Mouse (Mus musculus): ENCODE data around the gene Notch3. TPM values are rescaled to one million over a fixed set of nuclear protein-coding genes. Genes with fewer than 3 reads are reported as not detected.
"Not testable (repeated sequence)": the region's sequence is repeated elsewhere in the genome, so short reads cannot be mapped to it uniquely, and the experiment has no call there.

Gene Notch3
- total RNA-seq (2021): 10 to 100 TPM; 10.7 to 14.8 TPM
- long read RNA-seq, experiment 1, full-length matches to known transcripts: 1 of 9 reads
- long read RNA-seq, experiment 1, partial matches to known transcripts: 7 of 9 reads
- long read RNA-seq, experiment 1, other reads (novel, unspliced or antisense): 1 of 9 reads
- long read RNA-seq, experiment 2, full-length matches to known transcripts: 4 of 9 reads
- long read RNA-seq, experiment 2, partial matches to known transcripts: 2 of 9 reads
- long read RNA-seq, experiment 2, other reads (novel, unspliced or antisense): 3 of 9 reads

- intact Hi-C loops (cut with DNase I): no loop called here
- no peak for TF ChIP-seq CTCF (IDR thresholded peaks at IDR 0.05)
Measured at GRCm38 (mm10) chr17:32166687-32167086, at the start of gene Notch3. Gene Notch3 (minus strand): TSS chr17:32166852.

DNA sequence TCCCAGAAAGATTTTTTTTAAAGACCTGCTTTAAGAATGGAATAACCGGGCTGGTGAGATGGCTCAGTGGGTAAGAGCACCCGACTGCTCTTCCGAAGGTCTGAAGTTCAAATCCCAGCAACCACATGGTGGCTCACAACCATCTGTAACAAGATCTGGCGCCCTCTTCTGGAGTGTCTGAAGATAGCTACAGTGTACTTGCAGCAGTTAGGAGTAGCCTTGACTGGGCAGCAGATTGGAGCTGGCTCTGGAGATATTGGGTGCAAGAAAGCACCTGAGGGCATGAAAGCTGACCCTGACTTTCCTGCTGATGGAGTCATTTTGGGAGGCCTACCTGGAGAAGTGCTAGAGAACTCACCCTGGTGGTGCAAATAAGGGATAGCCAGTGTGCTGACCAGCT lies 48.9 kb upstream of the Notch3 start:
- peak; percentile 56 for TF ChIP-seq CTCF (IDR thresholded peaks at IDR 0.05)
- DNase-seq, H3K27ac ChIP-seq, H3K4me3 ChIP-seq: not testable (repeated sequence)
- intact Hi-C loops (cut with DNase I): loop anchor here (10.0 kb wide), 1 partner anchor 531 kb away; no protein-coding TSS in a partner anchor

More at GRCm38 (mm10) chr17:32166687-32167086, at the start of gene Notch3:
- peak within 1 kb of the TSS; percentile 76 for H3K4me3 ChIP-seq
- peak within 1 kb of the TSS; percentile 78 for H3K27ac ChIP-seq
- DNase-seq: peak; percentile 76

DNA sequence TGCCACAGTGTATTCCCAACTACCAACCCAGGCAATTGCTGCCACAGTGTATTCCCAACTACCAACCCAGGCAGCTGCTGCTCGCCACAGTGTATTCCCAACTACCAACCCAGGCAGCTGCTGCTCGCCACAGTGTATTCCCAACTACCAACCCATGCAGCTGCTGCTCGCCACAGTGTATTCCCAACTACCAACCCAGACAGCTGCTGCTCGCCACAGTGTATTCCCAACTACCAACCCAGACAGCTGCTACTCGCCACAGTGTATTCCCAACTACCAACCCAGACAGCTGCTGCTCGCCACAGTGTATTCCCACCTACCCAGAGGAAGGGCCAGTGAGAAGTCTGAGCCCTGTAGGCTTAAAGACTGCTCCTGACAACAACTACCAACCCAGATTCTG lies 44.9 kb upstream of the Notch3 start:
- not testable (repeated sequence) for DNase-seq, H3K27ac ChIP-seq, H3K4me3 ChIP-seq
- intact Hi-C loops (cut with DNase I): loop anchor here (2.0 to 10.0 kb wide), 2 partner anchors 137 to 527 kb away; no protein-coding TSS in a partner anchor

DNA sequence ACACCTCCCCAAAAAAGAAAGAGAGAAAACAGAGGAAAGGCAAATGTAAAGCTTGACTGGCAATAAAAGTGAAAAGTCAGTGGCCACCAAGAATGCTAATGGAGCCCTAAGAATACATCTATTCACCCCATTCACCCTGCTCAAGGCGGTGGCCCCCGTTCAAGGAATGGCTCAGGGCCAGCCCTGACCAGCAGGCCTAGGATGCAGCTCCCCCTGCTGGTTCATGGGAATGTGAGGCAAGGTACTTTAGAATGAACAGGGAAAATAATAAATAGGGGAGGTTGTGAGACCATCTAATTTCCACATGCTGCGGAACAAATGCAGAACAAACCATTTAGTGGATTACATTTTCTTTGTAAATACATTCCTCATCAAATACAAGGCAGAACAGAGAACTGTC lies 43.1 kb upstream of the Notch3 start:
- intact Hi-C loops (cut with DNase I): loop anchor here (1.0 to 10.0 kb wide), 5 partner anchors 47 to 525 kb away; partner anchors contain the start of genes Hsf2bp and Rrp1b
- peak; percentile 94 for TF ChIP-seq CTCF (IDR thresholded peaks at IDR 0.05)
- Histone ChIP-seq H3K4me3 (no peak overlapping the region), H3K27ac (peak overlapping the region; percentile 78)
- DNase-seq: peak; percentile 84

DNA sequence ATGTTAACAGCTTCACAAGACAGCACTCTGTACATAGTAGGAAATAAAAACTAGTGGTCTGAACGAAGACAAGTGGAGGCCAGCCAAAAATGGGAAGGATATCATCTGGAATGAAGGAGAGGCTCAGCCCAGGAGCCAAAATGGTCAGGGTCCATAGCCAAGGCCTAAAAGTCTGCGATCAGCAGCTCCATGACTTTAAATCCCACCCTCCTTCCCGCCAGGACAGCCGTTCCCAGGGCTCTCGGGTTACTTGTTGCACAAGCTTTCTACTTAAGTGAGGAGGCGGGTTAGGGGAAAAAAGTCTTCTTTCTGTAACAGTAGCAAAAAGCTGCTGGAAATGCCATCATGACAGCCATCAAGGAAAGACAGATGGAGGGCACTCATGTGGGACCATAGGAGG lies 42.5 kb upstream of the Notch3 start:
- DNase-seq: peak; percentile 76
- TF ChIP-seq CTCF (IDR thresholded peaks at IDR 0.05): no peak
- intact Hi-C loops (cut with DNase I): loop anchor here (1.0 to 5.0 kb wide), 3 partner anchors 47 to 172 kb away; partner anchors contain the start of genes Hsf2bp and Rrp1b
- Histone ChIP-seq H3K4me3 (peak overlapping the region; percentile 21; the same call in 1 of the 2 replicates), H3K27ac (peak overlapping the region; percentile 78)

GRCm38 (mm10) chr17:32207586-32208245 lies 41.1 kb upstream of the Notch3 start:
- no peak overlapping the region for H3K4me3 ChIP-seq
- no peak for TF ChIP-seq CTCF (IDR thresholded peaks at IDR 0.05)
- intact Hi-C loops (cut with DNase I): loop anchor here (5.0 kb wide), 2 partner anchors 45 to 170 kb away; partner anchors contain the start of genes Hsf2bp and Rrp1b
- DNase-seq: peak; percentile 72
- H3K27ac ChIP-seq: peak overlapping the region; percentile 78

DNA sequence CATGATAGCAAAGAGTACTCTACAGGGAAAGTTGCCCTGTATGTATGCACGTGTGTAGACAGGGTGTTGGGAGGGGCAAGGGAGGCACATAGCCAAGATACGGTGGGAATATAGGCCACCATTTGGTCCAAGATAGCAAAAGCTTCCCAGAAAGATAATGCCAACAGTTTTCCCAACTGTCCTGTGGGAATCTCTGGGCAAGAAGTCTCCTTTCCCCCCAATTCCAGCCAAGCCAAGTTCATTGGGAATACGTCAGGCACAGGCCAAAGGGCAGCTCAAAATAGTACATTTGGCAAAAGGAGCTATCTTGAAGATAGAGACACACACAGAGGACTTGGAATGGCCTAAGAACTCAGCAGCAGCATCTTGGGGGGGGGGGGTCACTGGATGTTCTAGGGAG lies 38.7 kb upstream of the Notch3 start:
- no peak for TF ChIP-seq CTCF (IDR thresholded peaks at IDR 0.05)
- Histone ChIP-seq H3K27ac (peak overlapping the region; percentile 78), H3K4me3 (no peak overlapping the region)
- no peak for DNase-seq
- intact Hi-C loops (cut with DNase I): loop anchor here (5.0 kb wide), 2 partner anchors 43 to 168 kb away; partner anchors contain the start of genes Hsf2bp and Rrp1b

GRCm38 (mm10) chr17:32202972-32203371 lies 36.3 kb upstream of the Notch3 start:
- TF ChIP-seq CTCF (IDR thresholded peaks at IDR 0.05): no peak
- intact Hi-C loops (cut with DNase I): no loop called here
- no peak for DNase-seq
- Histone ChIP-seq H3K4me3 (no peak overlapping the region), H3K27ac (no peak overlapping the region)

DNA sequence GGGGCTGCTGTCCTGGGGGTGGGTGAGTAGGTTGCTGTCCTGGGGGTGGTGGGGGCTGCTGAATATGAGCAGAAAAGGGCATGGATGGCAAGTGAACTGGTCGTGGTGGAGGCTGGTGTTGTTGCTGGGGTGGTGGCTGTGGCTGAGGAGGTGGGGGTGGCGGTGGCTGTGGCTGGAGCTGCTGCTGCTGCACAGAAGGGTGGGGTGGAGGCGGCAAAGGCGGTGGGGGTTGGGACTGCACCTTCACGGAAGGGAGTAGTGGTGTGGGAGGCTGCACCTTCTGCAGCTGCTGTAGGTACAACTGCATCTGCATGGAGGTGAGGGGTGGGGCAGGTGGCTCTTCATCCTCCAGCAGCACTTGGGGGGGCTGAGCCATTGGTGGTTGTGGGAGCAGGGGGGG lies 34.4 kb upstream of the Notch3 start:
- DNase-seq: no peak
- Histone ChIP-seq H3K27ac (no peak overlapping the region), H3K4me3 (no peak overlapping the region)
- no peak for TF ChIP-seq CTCF (IDR thresholded peaks at IDR 0.05)
- intact Hi-C loops (cut with DNase I): no loop called here

GRCm38 (mm10) chr17:32199796-32200195 lies 33.1 kb upstream of the Notch3 start:
- Histone ChIP-seq H3K4me3 (no peak overlapping the region), H3K27ac (no peak overlapping the region)
- no peak for TF ChIP-seq CTCF (IDR thresholded peaks at IDR 0.05)
- no peak for DNase-seq
- intact Hi-C loops (cut with DNase I): no loop called here

- Histone ChIP-seq H3K27ac (no peak overlapping the region), H3K4me3 (no peak overlapping the region)
- DNase-seq: no peak
- intact Hi-C loops (cut with DNase I): no loop called here
- no peak for TF ChIP-seq CTCF (IDR thresholded peaks at IDR 0.05)
Measured at GRCm38 (mm10) chr17:32197156-32197555, 30.5 kb upstream of the Notch3 start.

GRCm38 (mm10) chr17:32195725-32196124 lies 29.1 kb upstream of the Notch3 start:
- H3K27ac ChIP-seq: no peak overlapping the region
- H3K4me3 ChIP-seq: no peak overlapping the region
- intact Hi-C loops (cut with DNase I): no loop called here
- DNase-seq: no peak
- no peak for TF ChIP-seq CTCF (IDR thresholded peaks at IDR 0.05)

DNA sequence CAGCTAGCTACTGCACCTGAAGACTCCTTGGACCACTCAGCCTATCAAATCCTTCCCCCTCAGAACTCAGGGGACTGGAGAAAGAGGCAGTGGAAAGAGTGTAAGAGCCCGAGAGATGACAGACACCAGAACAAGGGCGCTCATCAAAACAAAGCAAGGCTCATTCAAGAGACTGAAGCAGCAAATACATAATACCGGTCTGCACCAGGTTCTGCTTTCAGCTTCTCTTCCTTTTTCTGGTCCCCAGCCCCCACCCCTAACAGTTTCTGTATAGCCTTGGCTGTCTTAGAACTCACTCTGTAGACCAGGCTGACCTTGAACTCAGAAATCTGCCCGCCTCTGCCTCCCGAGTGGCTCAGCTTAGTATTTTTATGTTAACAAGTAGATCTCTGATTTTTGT lies 26.4 kb upstream of the Notch3 start:
- no peak for DNase-seq

More for the DNA sequence above, 26.4 kb upstream of the Notch3 start:
- Histone ChIP-seq H3K27ac (no peak overlapping the region), H3K4me3 (no peak overlapping the region)
- intact Hi-C loops (cut with DNase I): no loop called here
- no peak for TF ChIP-seq CTCF (IDR thresholded peaks at IDR 0.05)
